Mouse (Mus musculus): Measurements from ENCODE around the gene Usp12. TPM values are rescaled to one million over a fixed set of nuclear protein-coding genes. Genes with fewer than 3 reads are reported as not detected.

Usp12 gene
- polyA plus RNA-seq, 1 experiment from 2014 or later = 17.3 TPM

GRCm38 (mm10) chr5:146686954-146687353 is 107.9 kb downstream of the Usp12 start:
- H3K27me3 ChIP-seq = no peaks in the 10 kb centered on the region
- no peak overlapping the region for H3K27ac ChIP-seq
- no peak for ATAC-seq (ENCODE audit: borderline replicate concordance, extremely low read depth, low FRiP score, low TSS enrichment)
- H3K4me1 ChIP-seq = peaks cover 6% of the 10 kb centered on the region
- no peak overlapping the region for H3K9ac ChIP-seq
- no peak overlapping the region for H3K4me2 ChIP-seq
- H3K36me3 ChIP-seq = no peaks in the 10 kb centered on the region
- no peaks in the 10 kb centered on the region for H3K9me3 ChIP-seq
- H3K4me3 ChIP-seq = no peak overlapping the region
- 56% methylated on average over 12 of the region's 12 CpGs for WGBS

Other genes with a start within 250 kb of the Usp12 start
- not detected in 2 replicates for gene Gm3415, start 238.9 kb downstream of the Usp12 start, polyA plus RNA-seq (2015; fragmentation: Nextera tagmentation; extraction: Ambion mirVana)
- not detected in 2 replicates for gene Gpr12, start 209.8 kb downstream of the Usp12 start, polyA plus RNA-seq (2015; fragmentation: Nextera tagmentation; extraction: Ambion mirVana)
- 481 and 520 TPM in 2 replicates for gene Rpl21, start 37.9 kb upstream of the Usp12 start, polyA plus RNA-seq (2015; fragmentation: Nextera tagmentation; extraction: Ambion mirVana)
- 24.8 and 25.7 TPM in 2 replicates for gene Rasl11a, start 50.1 kb upstream of the Usp12 start, polyA plus RNA-seq (2015; fragmentation: Nextera tagmentation; extraction: Ambion mirVana)
- gene Gtf3a, start 153.7 kb upstream of the Usp12 start, polyA plus RNA-seq (2015; fragmentation: Nextera tagmentation; extraction: Ambion mirVana) = 128 and 133 TPM in 2 replicates
- gene Mtif3, start 168.8 kb upstream of the Usp12 start, polyA plus RNA-seq (2015; fragmentation: Nextera tagmentation; extraction: Ambion mirVana) = 19.3 and 20.1 TPM in 2 replicates

Measured in lung, embryonic 15.5 days (tissue).